Mouse (Mus musculus) heart, postnatal 0 days (tissue): Measurements from ENCODE around the gene Atp6v1c2. TPM values are rescaled to one million over a fixed set of nuclear protein-coding genes. Genes with fewer than 3 reads are reported as not detected.

Experiments used
- ATAC-seq: fragments of 200-750 bp; cut with Nextera tagmentation; 2 replicates; pipeline ENCODE4 v1.8.0; 2017; ENCODE audit warnings: low read depth, moderate number of reproducible peaks, moderate library complexity; ENCODE audit not compliant: insufficient read depth
- DNase-seq: peaks from one replicate; pipeline ENCODE4 v3.0.0-alpha.2; 2016; ENCODE audit warnings: low spot score
- H3K27ac ChIP-seq: fragments of 300-500 bp; sonication (generic); 2 replicates; pipeline ENCODE4 v1.5.1; 2014; ENCODE audit warnings: low read depth, mild to moderate bottlenecking
- H3K27me3 ChIP-seq: fragments of 300-500 bp; sonication (generic); 2 replicates; pipeline ENCODE4 v1.6.1; 2014; ENCODE audit warnings: low read length, mixed read lengths; ENCODE audit not compliant: control insufficient read depth, insufficient read depth
- H3K36me3 ChIP-seq: fragments of 300-500 bp; sonication (generic); replicated peaks from 2 replicates; pipeline ENCODE4 v1.6.1; 2014; ENCODE audit warnings: low read length, mixed read lengths; ENCODE audit not compliant: control insufficient read depth, insufficient read depth
- H3K4me1 ChIP-seq: fragments of 300-500 bp; sonication (generic); 2 replicates; pipeline ENCODE4 v1.6.1; 2014; ENCODE audit warnings: antibody characterized with exemption; ENCODE audit not compliant: control insufficient read depth, insufficient read depth
- H3K4me2 ChIP-seq: fragments of 300-500 bp; sonication (generic); 2 replicates; pipeline ENCODE4 v1.6.1; 2014; ENCODE audit warnings: low read depth, mild to moderate bottlenecking, low read length, moderate library complexity
- H3K4me3 ChIP-seq: fragments of 300-500 bp; sonication (generic); 2 replicates; pipeline ENCODE4 v1.5.1; 2014; ENCODE audit warnings: low read depth, low read length
- H3K9ac ChIP-seq: fragments of 300-500 bp; sonication (generic); replicated peaks from 2 replicates; pipeline ENCODE4 v1.6.1; 2014; ENCODE audit warnings: low read depth, low read length, mixed read lengths
- H3K9me3 ChIP-seq: fragments of 300-500 bp; sonication (generic); replicated peaks from 2 replicates; pipeline ENCODE4 v1.6.1; 2016; ENCODE audit warnings: low read length; ENCODE audit not compliant: control insufficient read depth
- CTCF ChIP-seq: IDR thresholded peaks from 2 replicates; pipeline ENCODE4 v1.5.1; 2016; ENCODE audit warnings: antibody characterized with exemption, control low read depth, low read depth
- EP300 ChIP-seq: IDR thresholded peaks from 2 replicates; pipeline ENCODE4 v1.6.1; 2016; ENCODE audit warnings: antibody characterized with exemption, low read depth
- WGBS: fragments of 180-500 bp; shearing (Covaris S2); extraction: QIAGEN DNeasy Blood & Tissue Kit; methylation state at CpG from one replicate; pipeline ENCODE4 v1.1.7; 2014; 5-methylcytosine and 5-hydroxymethylcytosine counted together
- polyA plus RNA-seq: library from polyadenylated mRNA; unstranded; fragments of >200 nt; fragmentation: Nextera tagmentation; extraction: Ambion mirVana; gene quantifications from 2 replicates; pipeline ENCODE4 v1.2.1, GENCODE M21; 2015
- total RNA-seq: library from RNA; depleted of rRNA; stranded (reverse); fragments of >200 nt; gene quantifications from 2 replicates; pipeline ENCODE4 v1.2.3, GENCODE M21; 2014; ENCODE audit warnings: low replicate concordance

Gene Atp6v1c2
- total and polyA plus RNA-seq, 2 experiments from 2014 or later: 0.12 TPM; not detected in 1

GRCm38 (mm10) chr12:17264826-17265225 is 64.3 kb downstream of the Atp6v1c2 start:
- TF ChIP-seq EP300: no peak
- no peak for TF ChIP-seq CTCF
- no peaks in the 10 kb centered on the region for H3K27me3 ChIP-seq
- no peak for DNase-seq
- H3K36me3 ChIP-seq: no peaks in the 10 kb centered on the region; the same call in 1 of the 2 replicates
- no peak overlapping the region for H3K9ac ChIP-seq
- no peak overlapping the region for H3K4me3 ChIP-seq
- ATAC-seq: no peak
- WGBS: 77% methylated on average over 2 of the region's 2 CpGs
- no peak overlapping the region for H3K27ac ChIP-seq
- H3K4me1 ChIP-seq: peaks cover 14% of the 10 kb centered on the region
- H3K4me2 ChIP-seq: no peak overlapping the region
- H3K9me3 ChIP-seq: no peaks in the 10 kb centered on the region

GRCm38 (mm10) chr12:17263881-17264280 is 65.3 kb downstream of the Atp6v1c2 start:
- Histone ChIP-seq H3K9ac (no peak overlapping the region), H3K4me2 (no peak overlapping the region), H3K4me3 (no peak overlapping the region), H3K36me3 (no peaks in the 10 kb centered on the region; the same call in 1 of the 2 replicates), H3K27ac (peak overlapping the region; percentile 11; the same call in 1 of the 2 replicates), H3K9me3 (no peaks in the 10 kb centered on the region), H3K27me3 (no peaks in the 10 kb centered on the region), H3K4me1 (peaks cover 14% of the 10 kb centered on the region)
- no peak for ATAC-seq
- WGBS: 56% methylated on average over 3 of the region's 3 CpGs
- TF ChIP-seq CTCF: no peak
- TF ChIP-seq EP300: no peak
- no peak for DNase-seq

GRCm38 (mm10) chr12:17261005-17261404 is 68.2 kb downstream of the Atp6v1c2 start:
- H3K27ac ChIP-seq: no peak overlapping the region
- no peak overlapping the region for H3K4me2 ChIP-seq
- 87% methylated on average over 3 of the region's 3 CpGs for WGBS
- H3K9me3 ChIP-seq: no peaks in the 10 kb centered on the region
- no peak overlapping the region for H3K4me3 ChIP-seq
- ATAC-seq: no peak
- DNase-seq: no peak
- no peaks in the 10 kb centered on the region for H3K27me3 ChIP-seq
- no peak overlapping the region for H3K9ac ChIP-seq
- TF ChIP-seq EP300 (no peak), CTCF (no peak)
- no peaks in the 10 kb centered on the region for H3K36me3 ChIP-seq
- H3K4me1 ChIP-seq: peaks cover 5% of the 10 kb centered on the region; the same call in 1 of the 2 replicates

DNA sequence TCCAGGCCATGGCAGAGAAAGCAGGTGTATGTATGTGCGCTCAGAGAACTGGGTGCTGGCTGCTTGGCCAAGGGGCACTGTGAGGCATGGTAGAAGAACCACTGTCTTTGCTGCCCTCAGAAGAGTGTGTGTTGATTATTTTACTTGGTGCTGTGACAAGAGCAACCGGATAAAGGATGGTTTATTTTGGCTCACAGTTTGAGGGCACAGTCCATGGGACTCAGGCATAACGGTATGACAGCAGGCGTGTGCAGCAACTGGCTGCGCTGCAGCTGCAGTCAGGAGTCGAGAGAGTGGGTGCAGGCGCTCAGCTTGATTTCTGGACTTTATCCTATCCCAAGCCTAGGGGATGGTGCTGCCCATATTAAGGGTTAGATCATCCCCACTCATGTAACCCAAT is 70.7 kb downstream of the Atp6v1c2 start:
- ATAC-seq: no peak
- H3K4me1 ChIP-seq: 0 out of 2 replicates have a peak, but pooled peaks cover 7% of the 10 kb centered on the region
- no peak overlapping the region for H3K4me2 ChIP-seq
- TF ChIP-seq EP300 (no peak), CTCF (no peak)
- no peaks in the 10 kb centered on the region for H3K27me3 ChIP-seq
- no peak overlapping the region for H3K4me3 ChIP-seq
- H3K27ac ChIP-seq: no peak overlapping the region
- H3K9ac ChIP-seq: no peak overlapping the region
- WGBS: 77% methylated on average over 7 of the region's 7 CpGs
- no peaks in the 10 kb centered on the region for H3K9me3 ChIP-seq
- H3K36me3 ChIP-seq: no peaks in the 10 kb centered on the region
- DNase-seq: no peak

DNA sequence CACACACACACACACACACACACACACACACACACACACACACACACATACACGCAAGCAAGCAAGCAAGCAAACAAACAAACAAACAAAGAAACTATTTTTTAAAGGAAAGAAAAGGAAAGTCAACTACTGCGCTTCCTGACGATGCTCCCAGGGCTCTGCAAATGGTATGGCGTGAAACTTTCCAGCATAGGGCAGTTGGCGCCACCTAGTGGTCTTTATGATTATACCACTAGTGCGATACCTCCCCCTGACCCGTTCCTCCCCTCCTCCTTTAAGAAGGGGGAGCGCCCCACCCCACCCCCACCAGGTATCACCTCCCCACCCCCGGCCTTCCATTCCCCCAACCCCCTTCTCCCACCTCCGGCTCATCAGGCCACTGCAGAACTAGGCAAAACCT is 72.3 kb downstream of the Atp6v1c2 start:
- ATAC-seq: 0 out of 2 replicates have a peak, but pooled peaks have one; percentile 48
- 0 out of 2 replicates have a peak, but pooled peaks cover 7% of the 10 kb centered on the region for H3K4me1 ChIP-seq
- 6% methylated on average over 8 of the region's 10 CpGs for WGBS

DNA sequence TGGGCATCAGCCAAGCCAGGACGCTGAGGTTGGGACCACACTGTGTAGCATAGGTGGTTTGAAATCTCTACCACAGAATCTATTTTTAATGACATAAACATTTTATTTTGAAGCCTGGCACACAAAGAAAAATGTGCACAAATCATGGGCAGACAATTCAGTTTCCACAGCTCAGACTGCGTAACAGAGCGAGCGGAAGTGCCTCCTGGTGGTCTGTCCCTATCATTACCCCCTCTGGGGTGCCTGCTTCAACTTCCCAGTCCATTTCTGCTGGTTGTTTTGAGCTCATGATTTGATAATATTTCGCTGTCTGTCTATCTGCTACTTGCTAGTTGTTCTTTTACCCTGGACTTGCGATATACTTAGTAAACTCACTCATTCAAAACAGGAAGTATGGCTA is 73.6 kb downstream of the Atp6v1c2 start:
- Histone ChIP-seq H3K9me3 (no peaks in the 10 kb centered on the region), H3K27me3 (no peaks in the 10 kb centered on the region), H3K4me3 (no peak overlapping the region), H3K9ac (no peak overlapping the region), H3K4me2 (no peak overlapping the region), H3K36me3 (no peaks in the 10 kb centered on the region), H3K4me1 (0 out of 2 replicates have a peak, but pooled peaks cover 7% of the 10 kb centered on the region), H3K27ac (no peak overlapping the region)
- TF ChIP-seq EP300 (no peak), CTCF (no peak)
- no peak for ATAC-seq
- 79% methylated on average over 6 of the region's 6 CpGs for WGBS
- no peak for DNase-seq

More for the DNA sequence above, 72.3 kb downstream of the Atp6v1c2 start:
- Histone ChIP-seq H3K9ac (no peak overlapping the region), H3K27me3 (no peaks in the 10 kb centered on the region), H3K36me3 (no peaks in the 10 kb centered on the region), H3K9me3 (no peaks in the 10 kb centered on the region), H3K27ac (no peak overlapping the region), H3K4me3 (no peak overlapping the region), H3K4me2 (no peak overlapping the region)
- TF ChIP-seq EP300 (no peak), CTCF (peak; percentile 72)
- DNase-seq: peak; percentile 74
